Mouse (Mus musculus) CH12F3 (cell line): ENCODE results near the gene Man1c1.

Source experiments
- in situ Hi-C: fragments of 300-500 bp; cut with MboI; formaldehyde crosslinking; loops from 2 replicates; pipeline ENCODE4 v1.14.3; 2020; ENCODE audit warnings: low sequenced_read_pairs

Gene Man1c1

DNA sequence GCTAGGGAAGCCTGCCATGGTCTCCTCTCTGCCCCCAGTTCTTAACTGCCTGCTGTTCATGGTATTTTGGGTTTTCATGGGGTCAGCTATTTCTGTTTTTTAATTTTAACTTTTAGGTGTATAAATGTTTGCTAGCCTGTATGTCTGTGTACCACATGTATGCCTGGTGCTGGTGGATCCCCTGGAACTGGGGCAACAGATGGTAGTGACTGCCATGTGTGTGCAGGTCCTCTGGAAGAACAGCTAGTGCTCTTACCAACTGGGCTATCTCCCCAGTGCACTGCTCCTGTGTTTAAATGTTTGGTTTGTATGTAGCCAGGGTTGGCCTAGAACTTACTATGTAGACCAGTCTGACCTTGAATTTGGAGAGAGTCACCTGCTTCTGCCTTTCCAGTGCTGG, 184.8 kb downstream of the Man1c1 start:
- in situ Hi-C loops: no loop called here

DNA sequence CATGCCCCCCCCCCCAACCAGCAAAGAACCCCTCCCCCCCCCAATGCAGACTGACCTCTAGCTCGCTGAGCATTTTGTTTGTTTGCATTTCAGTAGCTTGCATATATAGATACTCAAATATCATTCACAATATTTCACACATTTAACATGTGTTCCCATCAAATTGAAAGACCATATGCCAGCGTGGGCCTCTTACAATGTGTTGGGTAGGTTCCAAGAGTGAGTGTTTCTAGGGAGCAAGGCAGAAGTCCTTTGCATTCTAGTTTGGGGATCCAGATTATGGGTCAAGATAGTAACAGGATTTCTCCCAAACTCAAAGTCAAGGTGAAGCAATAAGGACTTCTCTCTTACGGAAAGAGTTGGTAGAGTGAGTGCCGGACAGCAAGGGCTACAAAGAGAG, 185.5 kb downstream of the Man1c1 start:
- in situ Hi-C loops: no loop called here

DNA sequence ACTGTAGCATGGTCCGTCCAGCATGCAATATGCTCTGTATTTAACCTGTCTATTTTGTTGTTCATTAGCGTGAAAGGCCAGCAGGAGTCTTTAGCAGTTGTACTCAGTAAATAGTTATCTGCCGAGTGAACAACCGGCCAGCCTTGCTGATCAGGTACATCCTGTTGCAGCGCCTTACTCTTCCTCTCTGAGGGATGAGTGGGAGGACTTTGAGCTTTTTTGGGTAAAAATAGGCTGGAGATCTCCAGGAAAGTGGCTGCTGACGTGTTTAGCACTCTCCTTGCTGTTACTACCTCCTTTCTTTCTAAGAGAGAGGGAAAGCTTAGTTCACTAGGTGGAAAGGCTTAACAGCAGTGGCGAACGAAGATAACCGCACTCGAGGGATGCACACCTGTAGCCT, 186.4 kb downstream of the Man1c1 start:
- in situ Hi-C loops: no loop called here

DNA sequence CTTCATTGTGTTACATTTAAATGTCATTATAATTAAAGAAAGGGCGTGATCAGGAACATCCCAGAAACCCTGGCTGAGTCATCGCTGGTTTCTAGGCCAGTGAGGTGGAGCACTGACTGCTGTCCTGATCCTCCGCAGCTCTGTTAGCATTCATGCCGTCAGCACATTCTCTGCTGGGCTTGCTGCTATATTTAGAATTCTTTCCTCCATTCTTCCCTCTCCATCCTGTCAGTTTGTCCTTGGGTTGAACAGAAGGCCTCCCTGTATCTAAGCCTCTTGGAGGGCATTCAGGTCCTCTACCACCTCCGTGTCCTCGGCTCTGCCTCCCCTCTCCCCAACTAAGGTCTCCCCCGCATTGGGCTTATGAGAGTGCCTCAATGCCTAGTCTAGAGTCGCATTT, 187.1 kb downstream of the Man1c1 start:
- in situ Hi-C loops: no loop called here

DNA sequence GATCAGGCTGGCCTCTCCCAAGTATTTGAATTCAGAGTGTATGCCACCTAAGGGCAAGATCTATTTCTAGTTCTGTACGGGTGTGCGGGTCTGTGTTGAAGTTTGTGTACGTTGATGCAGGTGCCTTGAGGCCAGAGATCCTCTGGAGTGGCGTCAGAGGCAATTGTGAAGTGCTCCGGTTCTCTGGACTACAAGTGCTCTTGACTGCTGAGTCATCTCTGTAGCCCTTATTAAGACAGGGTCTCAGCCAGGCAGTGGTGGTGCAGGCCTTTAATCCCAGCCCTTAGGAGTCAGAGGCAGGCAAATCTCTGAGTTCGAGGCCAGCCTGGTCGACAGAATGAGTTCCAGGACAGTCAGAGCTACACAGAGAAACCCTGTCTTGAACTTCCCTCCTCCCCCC, 188.5 kb downstream of the Man1c1 start:
- in situ Hi-C loops: no loop called here

DNA sequence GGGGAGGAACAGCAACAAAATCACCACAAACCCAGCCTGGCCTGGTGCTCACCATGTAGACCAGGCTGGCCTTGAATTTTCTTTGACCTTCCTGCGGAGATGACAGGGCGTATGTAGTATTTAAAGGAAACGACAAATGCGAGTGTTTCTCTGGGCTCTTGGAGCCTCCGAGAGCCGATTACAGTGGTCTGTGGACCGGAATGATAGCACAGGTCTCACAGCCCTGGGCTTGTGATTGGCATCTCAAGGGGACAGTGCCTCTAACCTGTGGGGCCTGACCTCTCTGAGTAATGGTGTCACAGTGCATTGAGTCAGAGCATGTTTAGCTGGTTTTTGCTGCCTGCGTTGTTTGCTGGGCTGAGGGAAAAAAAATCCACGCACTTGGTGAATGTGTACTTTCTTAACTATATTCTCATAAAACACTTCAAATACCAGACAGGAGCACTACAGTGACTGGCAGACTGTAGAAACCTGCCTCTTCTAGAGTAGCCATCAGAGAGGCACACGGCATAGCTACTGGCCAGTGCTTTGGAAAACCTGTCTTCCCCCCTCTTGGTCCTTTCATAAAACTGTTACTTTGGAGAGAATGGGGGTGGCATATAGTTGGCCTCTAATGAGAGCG, 189.7 kb downstream of the Man1c1 start:
- in situ Hi-C loops: no loop called here

DNA sequence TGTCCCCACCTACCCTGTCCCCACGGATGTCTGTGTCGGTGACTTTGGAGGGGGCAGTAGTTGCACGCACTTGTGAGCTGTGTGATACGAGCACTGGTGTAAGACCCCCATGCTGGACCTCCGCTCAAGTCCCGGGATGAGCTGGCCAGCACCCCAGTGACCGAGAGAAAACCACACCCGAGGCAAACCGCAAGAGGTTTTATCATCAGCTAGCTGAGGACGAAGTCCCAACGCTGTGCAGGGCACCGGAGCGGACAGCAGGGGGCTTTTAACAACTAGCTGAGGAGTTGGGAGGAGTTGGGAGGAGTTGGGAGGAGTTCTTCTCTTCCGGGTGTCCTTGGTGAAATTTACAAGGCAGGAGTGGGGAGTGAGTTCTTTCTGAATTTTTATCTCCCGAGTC, 191.3 kb downstream of the Man1c1 start:
- in situ Hi-C loops: no loop called here

DNA sequence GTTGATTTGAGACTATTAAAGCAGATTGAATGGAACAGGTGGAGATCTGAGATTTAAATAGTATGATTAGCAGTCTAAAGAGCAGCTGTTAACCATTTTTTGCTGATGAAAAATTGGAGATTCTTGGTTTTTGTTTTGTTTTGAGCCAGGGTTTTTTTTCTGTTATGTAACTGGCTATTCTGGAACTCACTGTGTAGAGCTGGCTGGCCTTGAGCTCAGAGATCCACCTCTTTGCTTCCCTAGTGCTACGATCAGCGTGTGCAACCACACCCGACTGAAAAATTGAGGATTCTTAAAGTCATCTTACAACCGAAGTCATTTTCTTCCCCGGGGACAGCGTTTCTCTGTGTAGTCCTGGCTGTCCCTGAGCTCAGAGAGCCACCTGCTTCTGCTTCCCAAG, 192.4 kb downstream of the Man1c1 start:
- in situ Hi-C loops: no loop called here
